Mouse (Mus musculus): ENCODE data around the gene Srrt.
A peak's percentile ranks its signal among the peaks of the same experiment; 100 is the strongest.

Gene Srrt

GRCm38 (mm10) chr5:137307071-137307912, at the start of gene Srrt:
Srrt (minus strand) TSS chr5:137307674.
- DNase-seq (ENCODE audit: low spot score in 2 of 2): peak; percentile 91 to 94

- DNase-seq (ENCODE audit: low spot score in 2 of 2): no peak
Observed at GRCm38 (mm10) chr5:137354091-137354490, 46.6 kb upstream of the Srrt start.

GRCm38 (mm10) chr5:137352011-137352975, 44.8 kb upstream of the Srrt start:
- DNase-seq (ENCODE audit: low spot score in 2 of 2): no peak

GRCm38 (mm10) chr5:137351394-137351793, 43.9 kb upstream of the Srrt start:
- DNase-seq (ENCODE audit: low spot score in 2 of 2): no peak

- DNase-seq (ENCODE audit: low spot score in 2 of 2): no peak
Observed at GRCm38 (mm10) chr5:137351058-137351380, 43.5 kb upstream of the Srrt start.

GRCm38 (mm10) chr5:137350205-137351057, 43.0 kb upstream of the Srrt start:
- DNase-seq (ENCODE audit: low spot score in 2 of 2): no peak

GRCm38 (mm10) chr5:137349384-137350204, 42.1 kb upstream of the Srrt start, which contains the start of gene Ephb4:
Ephb4 (plus strand) TSS chr5:137350109.
- peak in 1 of 2 experiments; percentile 43 for DNase-seq (ENCODE audit: low spot score in 2 of 2)

- no peak for DNase-seq (ENCODE audit: low spot score in 2 of 2)
Observed at GRCm38 (mm10) chr5:137348482-137349383, 41.3 kb upstream of the Srrt start.

GRCm38 (mm10) chr5:137347856-137348255, 40.4 kb upstream of the Srrt start:
- no peak for DNase-seq (ENCODE audit: low spot score in 2 of 2)

- no peak for DNase-seq (ENCODE audit: low spot score in 2 of 2)
Observed at GRCm38 (mm10) chr5:137346983-137347382, 39.5 kb upstream of the Srrt start.

- no peak for DNase-seq (ENCODE audit: low spot score in 2 of 2)
Observed at GRCm38 (mm10) chr5:137346388-137346787, 38.9 kb upstream of the Srrt start.

- no peak for DNase-seq (ENCODE audit: low spot score in 2 of 2)
Observed at GRCm38 (mm10) chr5:137345821-137346220, 38.3 kb upstream of the Srrt start.

GRCm38 (mm10) chr5:137343869-137344268, 36.4 kb upstream of the Srrt start:
- no peak for DNase-seq (ENCODE audit: low spot score in 2 of 2)

- no peak for DNase-seq (ENCODE audit: low spot score in 2 of 2)
Observed at GRCm38 (mm10) chr5:137343412-137343811, 35.9 kb upstream of the Srrt start.

GRCm38 (mm10) chr5:137342407-137343012, 35.0 kb upstream of the Srrt start:
- DNase-seq (ENCODE audit: low spot score in 2 of 2): no peak

GRCm38 (mm10) chr5:137340222-137340621, 32.7 kb upstream of the Srrt start:
- no peak for DNase-seq (ENCODE audit: low spot score in 2 of 2)

- no peak for DNase-seq (ENCODE audit: low spot score in 2 of 2)
Observed at GRCm38 (mm10) chr5:137339290-137339979, 32.0 kb upstream of the Srrt start.

GRCm38 (mm10) chr5:137338663-137339289, 31.3 kb upstream of the Srrt start:
- no peak for DNase-seq (ENCODE audit: low spot score in 2 of 2)

All from frontal cortex, postnatal 36 days (tissue).